Mouse (Mus musculus) embryonic facial prominence, embryonic 11.5 days (tissue): Measurements from ENCODE around the gene Gm28048. TPM values are rescaled to one million over a fixed set of nuclear protein-coding genes. Genes with fewer than 3 reads are reported as not detected.

ENCODE experiments used
- ATAC-seq: fragments of 200-750 bp; cut with Nextera tagmentation; replicated peaks from 2 replicates; pipeline ENCODE4 v1.8.0; 2017; ENCODE audit warnings: low read depth; ENCODE audit not compliant: insufficient number of reproducible peaks, low FRiP score, low TSS enrichment
- DNase-seq: peaks from one replicate; pipeline ENCODE4 v3.0.0-alpha.2; 2015; ENCODE audit warnings: low spot score
- H3K27ac ChIP-seq: fragments of 300-500 bp; sonication (generic); replicated peaks from 2 replicates; pipeline ENCODE4 v1.5.1; 2014; ENCODE audit warnings: mild to moderate bottlenecking, low read depth, low read length, control low read depth
- H3K27me3 ChIP-seq: fragments of 300-500 bp; sonication (generic); 2 replicates; pipeline ENCODE4 v1.6.1; 2014; ENCODE audit warnings: mild to moderate bottlenecking, low read length, moderate library complexity, mixed read lengths; ENCODE audit not compliant: control insufficient read depth, insufficient read depth
- H3K36me3 ChIP-seq: fragments of 300-500 bp; sonication (generic); replicated peaks from 2 replicates; pipeline ENCODE4 v1.6.1; 2014; ENCODE audit warnings: low read depth, mild to moderate bottlenecking, low read length, moderate library complexity, mixed read lengths; ENCODE audit not compliant: control insufficient read depth, insufficient read depth
- H3K4me1 ChIP-seq: fragments of 300-500 bp; sonication (generic); 2 replicates; pipeline ENCODE4 v1.6.1; 2014; ENCODE audit warnings: low read length, mixed read lengths; ENCODE audit not compliant: control insufficient read depth, insufficient read depth
- H3K4me2 ChIP-seq: fragments of 300-500 bp; sonication (generic); 2 replicates; pipeline ENCODE4 v1.6.1; 2014; ENCODE audit warnings: low read depth, mild to moderate bottlenecking, control low read depth, low read length, moderate library complexity
- H3K4me3 ChIP-seq: fragments of 300-500 bp; sonication (generic); 2 replicates; pipeline ENCODE4 v1.5.1; 2014; ENCODE audit warnings: low read depth, low read length, control low read depth
- H3K9ac ChIP-seq: fragments of 300-500 bp; sonication (generic); replicated peaks from 2 replicates; pipeline ENCODE4 v1.6.1; 2014; ENCODE audit warnings: mild to moderate bottlenecking, control low read depth, low read length
- H3K9me3 ChIP-seq: fragments of 300-500 bp; sonication (generic); replicated peaks from 2 replicates; pipeline ENCODE4 v1.6.1; 2016; ENCODE audit warnings: mild to moderate bottlenecking, low read length, inconsistent platforms, mixed read lengths; ENCODE audit not compliant: control insufficient read depth
- WGBS: fragments of 180-500 bp; shearing (Covaris S2); extraction: QIAGEN DNeasy Blood & Tissue Kit; methylation state at CpG from one replicate; pipeline ENCODE4 v1.1.7; 2014; 5-methylcytosine and 5-hydroxymethylcytosine counted together
- polyA plus RNA-seq: library from polyadenylated mRNA; unstranded; fragments of >200 nt; fragmentation: Nextera tagmentation; extraction: Ambion mirVana; gene quantifications from 2 replicates; pipeline ENCODE4 v1.2.1, GENCODE M21; 2014

The Gm28048 gene
- polyA plus RNA-seq, 1 experiment from 2014 or later: 9.5 TPM

DNA sequence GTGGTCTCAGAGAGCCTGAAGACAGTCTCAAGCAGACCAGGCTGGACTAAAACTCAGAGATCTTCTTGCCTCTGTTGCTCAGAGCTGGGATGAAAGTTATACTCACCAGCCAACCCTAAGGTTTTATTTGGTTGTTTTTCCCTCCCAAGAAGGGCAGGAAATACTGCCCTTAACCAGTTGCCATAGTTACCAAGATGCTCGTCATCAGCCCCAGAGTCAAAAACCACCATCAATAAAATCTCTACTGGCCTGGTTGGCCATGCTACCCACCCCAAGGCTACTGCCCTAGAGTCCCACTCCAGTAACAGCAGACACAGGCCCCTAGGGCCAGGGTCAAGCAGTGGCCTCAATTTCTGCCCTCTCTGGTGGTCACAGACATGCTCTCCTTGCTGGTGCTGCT lies 129.4 kb downstream of the Gm28048 start:
- no peaks in the 10 kb centered on the region for H3K9me3 ChIP-seq
- no peak for ATAC-seq
- WGBS: 77% methylated on average over 1 of the region's 1 CpGs

DNA sequence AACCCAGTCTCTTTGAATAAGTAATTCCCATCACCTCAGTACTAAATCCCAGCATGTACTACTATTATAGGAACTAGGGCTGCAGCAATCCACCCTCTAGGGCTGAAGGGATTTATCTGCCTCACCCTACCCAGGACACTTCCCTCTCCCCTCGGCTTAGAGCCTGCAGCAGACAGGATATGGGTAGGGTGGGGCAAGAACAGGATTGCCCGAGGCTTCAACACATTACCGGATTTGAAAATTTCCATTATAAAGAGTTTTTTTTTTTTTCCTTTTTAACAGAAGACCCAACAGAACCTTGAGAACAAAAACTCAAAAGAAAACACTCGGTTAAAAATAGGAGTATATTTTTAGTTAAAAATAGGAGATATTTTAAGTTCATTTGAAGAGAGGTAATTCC lies 130.5 kb downstream of the Gm28048 start:
- Histone ChIP-seq H3K4me2 (no peak overlapping the region), H3K9me3 (no peaks in the 10 kb centered on the region), H3K36me3 (no peaks in the 10 kb centered on the region), H3K27ac (no peak overlapping the region), H3K4me1 (no peaks in the 10 kb centered on the region), H3K27me3 (no peaks in the 10 kb centered on the region), H3K4me3 (no peak overlapping the region), H3K9ac (no peak overlapping the region)
- 43% methylated on average over 4 of the region's 4 CpGs for WGBS
- ATAC-seq (no peak), DNase-seq (no peak)

More for the DNA sequence above, 129.4 kb downstream of the Gm28048 start:
- Histone ChIP-seq H3K4me1 (no peaks in the 10 kb centered on the region), H3K27me3 (peaks cover under 1% of the 10 kb centered on the region; the same call in 1 of the 2 replicates), H3K27ac (no peak overlapping the region), H3K4me2 (no peak overlapping the region), H3K9ac (no peak overlapping the region), H3K36me3 (no peaks in the 10 kb centered on the region), H3K4me3 (no peak overlapping the region)
- DNase-seq: no peak

DNA sequence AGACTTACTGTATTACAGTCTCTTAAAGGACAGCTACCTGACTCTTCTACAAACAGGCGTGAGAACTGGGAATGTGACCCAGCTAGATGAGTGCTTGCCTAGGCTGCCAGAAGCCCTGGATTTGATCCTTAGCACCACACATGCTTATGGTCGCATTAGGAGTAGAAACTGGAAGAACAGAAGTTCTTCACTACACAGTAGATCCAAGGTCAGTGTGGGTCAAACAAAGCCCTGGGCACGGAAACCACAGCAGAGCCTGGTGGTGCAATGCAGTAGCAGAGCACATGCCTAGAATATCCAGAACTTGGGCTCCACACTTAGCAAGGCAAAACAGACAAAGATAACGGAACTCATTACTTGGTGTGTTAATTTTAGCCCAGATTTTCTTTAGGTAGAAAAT lies 131.8 kb downstream of the Gm28048 start:
- 85% methylated on average over 4 of the region's 4 CpGs for WGBS
- DNase-seq: no peak
- Histone ChIP-seq H3K9ac (no peak overlapping the region), H3K27me3 (no peaks in the 10 kb centered on the region), H3K9me3 (no peaks in the 10 kb centered on the region), H3K4me2 (no peak overlapping the region), H3K4me1 (no peaks in the 10 kb centered on the region), H3K36me3 (no peaks in the 10 kb centered on the region), H3K27ac (no peak overlapping the region), H3K4me3 (no peak overlapping the region)
- ATAC-seq: no peak

DNA sequence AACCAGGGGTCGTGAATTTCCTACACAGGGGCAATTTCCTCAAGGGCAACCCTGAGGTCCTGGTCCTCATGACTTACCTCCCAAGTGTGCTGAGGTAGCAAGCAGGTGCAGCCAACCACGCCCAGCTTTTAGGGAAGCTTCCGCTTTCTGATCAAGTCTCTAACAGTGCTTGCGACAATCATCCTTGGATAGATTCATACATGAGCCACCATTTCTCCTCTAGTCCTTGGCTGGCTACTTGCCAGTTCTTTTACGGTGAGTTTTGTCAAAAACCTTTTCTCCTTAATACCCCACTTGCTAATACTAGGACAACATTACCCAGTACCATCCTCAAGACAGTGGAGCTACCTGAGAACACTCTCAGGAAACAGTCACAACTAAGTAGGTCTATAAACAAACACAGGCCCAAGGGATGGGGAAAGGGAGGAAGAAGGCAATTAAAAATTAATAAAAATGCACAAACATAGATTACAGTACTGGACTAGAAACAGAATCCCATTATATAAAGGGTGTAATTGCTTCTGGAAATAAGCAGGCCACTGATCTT lies 133.2 kb downstream of the Gm28048 start:
- no peaks in the 10 kb centered on the region for H3K4me1 ChIP-seq
- WGBS: 92% methylated on average over 5 of the region's 5 CpGs
- no peak overlapping the region for H3K9ac ChIP-seq
- no peaks in the 10 kb centered on the region for H3K9me3 ChIP-seq
- H3K27ac ChIP-seq: no peak overlapping the region
- ATAC-seq (no peak), DNase-seq (no peak)
- no peaks in the 10 kb centered on the region for H3K36me3 ChIP-seq
- H3K4me2 ChIP-seq: no peak overlapping the region
- H3K27me3 ChIP-seq: no peaks in the 10 kb centered on the region
- no peak overlapping the region for H3K4me3 ChIP-seq

DNA sequence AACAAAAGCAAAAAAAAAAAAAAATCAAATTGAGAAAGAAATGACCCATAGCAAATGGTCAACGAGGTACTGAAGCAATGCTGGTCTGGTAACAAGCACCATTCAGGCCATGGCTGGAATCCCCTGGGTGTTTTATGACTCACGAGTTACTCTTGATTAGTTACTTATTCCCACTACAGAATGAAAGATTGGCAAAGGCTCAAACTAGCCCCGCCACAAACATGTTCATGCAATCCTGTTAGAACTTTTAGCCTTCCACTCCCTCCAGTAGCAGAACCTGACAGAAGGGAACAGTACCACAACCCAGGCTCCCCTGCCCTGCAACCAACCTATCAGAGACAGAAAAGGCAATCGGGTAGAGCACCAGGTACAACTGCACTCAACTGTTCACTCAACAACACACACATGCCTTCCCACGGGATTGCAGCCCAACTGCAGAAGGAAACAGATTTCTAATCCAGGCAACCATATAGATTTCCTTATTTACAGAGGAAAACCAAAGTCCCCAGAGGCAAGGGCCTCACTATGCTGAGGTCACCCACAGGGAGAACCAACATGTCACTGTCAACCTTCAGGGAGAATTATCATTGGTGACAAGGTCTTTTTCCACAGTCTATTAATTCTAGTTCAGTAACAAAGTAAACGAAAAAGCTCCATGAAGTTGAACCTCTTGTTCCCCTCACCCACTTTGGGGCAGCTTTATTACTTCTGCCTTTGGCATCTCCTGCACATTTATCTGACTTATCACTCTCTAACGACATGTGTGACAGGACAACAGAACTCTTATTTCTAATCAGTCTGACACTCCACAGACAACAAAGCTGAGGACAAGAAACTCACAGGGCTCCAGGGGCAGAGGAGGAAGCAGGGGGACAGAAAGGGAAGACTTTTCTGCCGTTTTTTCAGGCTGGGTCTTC lies 133.9 kb downstream of the Gm28048 start:
- WGBS: 72% methylated on average over 8 of the region's 8 CpGs
- H3K4me1 ChIP-seq: no peaks in the 10 kb centered on the region

DNA sequence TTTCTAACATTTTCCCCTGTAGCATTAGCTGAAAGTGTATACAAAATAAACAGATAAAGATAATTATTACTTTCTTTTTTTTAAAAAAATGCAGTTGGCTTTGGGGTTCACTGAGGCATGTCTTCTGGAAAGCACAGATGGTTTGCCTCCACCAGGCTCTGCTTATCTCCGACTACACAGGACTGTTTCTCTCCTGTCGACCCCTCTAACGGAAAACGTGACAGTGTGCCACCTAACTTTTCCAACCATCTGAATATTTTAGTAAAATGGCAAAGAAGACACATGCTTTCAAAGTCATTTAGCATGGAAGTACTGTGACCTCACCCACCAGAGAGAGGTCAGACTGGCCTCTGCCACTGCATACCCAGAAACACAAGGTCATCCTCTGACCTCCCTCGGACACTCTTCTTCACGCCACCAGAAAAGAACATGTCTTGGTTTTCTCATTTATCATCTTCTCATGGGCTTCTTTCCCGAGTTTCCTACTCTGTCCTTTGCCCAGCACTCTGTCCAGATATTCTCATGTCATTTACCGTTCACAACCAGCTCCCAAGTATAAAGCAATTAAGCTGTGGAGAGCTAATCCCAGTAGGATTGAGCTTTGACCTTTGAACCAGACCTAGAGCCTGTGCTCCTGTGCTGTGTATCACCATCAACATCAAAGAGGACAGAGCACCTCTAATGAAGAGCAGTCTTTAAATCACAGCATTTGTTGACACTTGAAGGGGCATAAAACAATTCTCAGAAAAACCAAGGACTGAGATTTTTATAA lies 134.7 kb downstream of the Gm28048 start:
- Histone ChIP-seq H3K4me3 (no peak overlapping the region), H3K27me3 (no peaks in the 10 kb centered on the region), H3K9me3 (no peaks in the 10 kb centered on the region), H3K4me2 (no peak overlapping the region), H3K27ac (no peak overlapping the region), H3K36me3 (no peaks in the 10 kb centered on the region), H3K4me1 (no peaks in the 10 kb centered on the region), H3K9ac (no peak overlapping the region)
- DNase-seq (no peak), ATAC-seq (no peak)
- 67% methylated on average over 8 of the region's 8 CpGs for WGBS

More for the DNA sequence above, 133.9 kb downstream of the Gm28048 start:
- Histone ChIP-seq H3K4me3 (no peak overlapping the region), H3K27me3 (no peaks in the 10 kb centered on the region), H3K36me3 (no peaks in the 10 kb centered on the region), H3K9me3 (no peaks in the 10 kb centered on the region), H3K4me2 (no peak overlapping the region), H3K9ac (no peak overlapping the region), H3K27ac (no peak overlapping the region)
- ATAC-seq: no peak
- DNase-seq: no peak

DNA sequence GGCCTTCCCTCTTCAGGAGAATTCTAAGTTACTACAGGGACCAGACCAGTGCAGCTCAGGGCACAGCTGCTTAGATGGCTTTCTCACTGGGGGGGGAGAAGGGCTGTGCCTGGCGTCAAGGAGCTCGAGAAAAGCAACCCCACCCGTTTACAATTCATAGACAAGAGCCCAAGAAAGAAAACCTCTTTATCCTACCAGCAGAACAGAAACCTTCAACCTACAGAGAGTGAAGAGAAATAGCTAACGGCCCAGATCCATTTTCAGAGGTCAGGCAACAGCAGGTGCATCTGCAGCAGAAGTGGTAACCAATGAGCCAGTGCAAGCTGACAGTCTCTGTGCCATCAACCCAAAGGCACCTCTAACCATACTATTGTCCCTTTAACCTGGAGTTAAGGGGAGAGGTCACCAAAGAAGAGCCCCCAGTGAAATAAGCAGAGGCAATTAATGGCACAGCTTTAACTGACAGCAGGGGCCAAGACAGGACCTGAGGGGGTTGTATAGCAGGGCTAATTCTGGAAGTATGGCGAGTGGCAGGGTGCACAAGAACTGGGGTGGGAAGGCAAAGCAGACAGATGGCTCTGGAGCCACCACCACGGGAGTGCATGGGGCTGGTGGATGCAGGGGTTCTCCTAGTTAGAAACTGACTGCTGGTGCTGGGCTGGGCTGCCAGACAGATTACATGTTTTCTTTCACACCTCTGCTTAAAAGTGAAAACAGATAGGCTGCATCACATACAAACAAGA lies 135.6 kb downstream of the Gm28048 start:
- Histone ChIP-seq H3K9me3 (no peaks in the 10 kb centered on the region), H3K4me2 (no peak overlapping the region), H3K27ac (no peak overlapping the region), H3K27me3 (no peaks in the 10 kb centered on the region), H3K4me3 (no peak overlapping the region), H3K9ac (no peak overlapping the region), H3K36me3 (no peaks in the 10 kb centered on the region), H3K4me1 (no peaks in the 10 kb centered on the region)
- WGBS: 57% methylated on average over 6 of the region's 6 CpGs
- DNase-seq: no peak
- no peak for ATAC-seq
